Mouse (Mus musculus) heart, postnatal 36 days (tissue): Measurements from ENCODE around the gene Ntm. TPM values are rescaled to one million over a fixed set of nuclear protein-coding genes. Genes with fewer than 3 reads are reported as not detected.

Experiments used
- DNase-seq, 2 experiments: peaks; one replicate each; pipeline ENCODE4 v3.0.0; 2021 to 2022
- intact Hi-C: fragments of 180-260 bp; cut with DNase I; formaldehyde crosslinking; loops from one replicate; pipeline ENCODE4 v1.15.1; 2025
- total RNA-seq, 2 experiments: library from RNA; stranded (reverse); gene quantifications; 2 replicates each; pipeline ENCODE4 v1.2.3; 2021

The Ntm gene
- total RNA-seq, 2 experiments from 2014 or later: 2.0 to 2.6 TPM

GRCm38 (mm10) chr9:29803738-29804285 is 159.1 kb downstream of the Ntm start:
- intact Hi-C loops: no loop called here
- DNase-seq: no peak

- intact Hi-C loops: no loop called here
- DNase-seq: no peak
Measured at GRCm38 (mm10) chr9:29802990-29803737, 159.8 kb downstream of the Ntm start.

- DNase-seq: no peak
- intact Hi-C loops: no loop called here
Measured at GRCm38 (mm10) chr9:29802071-29802705, 160.8 kb downstream of the Ntm start.

- intact Hi-C loops: no loop called here
- DNase-seq: no peak
Measured at GRCm38 (mm10) chr9:29796281-29796680, 166.7 kb downstream of the Ntm start.

- intact Hi-C loops: no loop called here
- DNase-seq: no peak
Measured at GRCm38 (mm10) chr9:29791199-29791915, 171.6 kb downstream of the Ntm start.

- intact Hi-C loops: no loop called here
Measured at GRCm38 (mm10) chr9:29790017-29790416, 172.9 kb downstream of the Ntm start.

GRCm38 (mm10) chr9:29788855-29789254 is 174.1 kb downstream of the Ntm start:
- intact Hi-C loops: no loop called here
- no peak for DNase-seq

More at GRCm38 (mm10) chr9:29790017-29790416, 172.9 kb downstream of the Ntm start:
- no peak for DNase-seq

GRCm38 (mm10) chr9:29787408-29787807 is 175.5 kb downstream of the Ntm start:
- intact Hi-C loops: no loop called here
- DNase-seq: no peak

- intact Hi-C loops: no loop called here
- DNase-seq: no peak
Measured at GRCm38 (mm10) chr9:29782697-29783096, 180.2 kb downstream of the Ntm start.

- no peak for DNase-seq
- intact Hi-C loops: no loop called here
Measured at GRCm38 (mm10) chr9:29779739-29780138, 183.2 kb downstream of the Ntm start.

GRCm38 (mm10) chr9:29776951-29777350 is 186.0 kb downstream of the Ntm start:
- intact Hi-C loops: no loop called here
- DNase-seq: no peak

GRCm38 (mm10) chr9:29776542-29776941 is 186.4 kb downstream of the Ntm start:
- intact Hi-C loops: no loop called here
- DNase-seq: no peak

GRCm38 (mm10) chr9:29776030-29776429 is 186.9 kb downstream of the Ntm start:
- intact Hi-C loops: no loop called here

GRCm38 (mm10) chr9:29772625-29773388 is 190.1 kb downstream of the Ntm start:
- intact Hi-C loops: no loop called here
- no peak for DNase-seq

More at GRCm38 (mm10) chr9:29776030-29776429, 186.9 kb downstream of the Ntm start:
- no peak for DNase-seq

- DNase-seq: no peak
- intact Hi-C loops: no loop called here
Measured at GRCm38 (mm10) chr9:29771870-29772269, 191.1 kb downstream of the Ntm start.

- DNase-seq: no peak
Measured at GRCm38 (mm10) chr9:29771071-29771785, 191.7 kb downstream of the Ntm start.

GRCm38 (mm10) chr9:29769361-29769760 is 193.6 kb downstream of the Ntm start:
- DNase-seq: no peak
- intact Hi-C loops: no loop called here

More at GRCm38 (mm10) chr9:29771071-29771785, 191.7 kb downstream of the Ntm start:
- intact Hi-C loops: no loop called here

- DNase-seq: no peak
- intact Hi-C loops: no loop called here
Measured at GRCm38 (mm10) chr9:29765990-29766980, 196.7 kb downstream of the Ntm start.

GRCm38 (mm10) chr9:29763338-29763737 is 199.6 kb downstream of the Ntm start:
- intact Hi-C loops: no loop called here
- no peak for DNase-seq
